Mouse (Mus musculus): ENCODE results near the gene Lmf2. TPM values are rescaled to one million over a fixed set of nuclear protein-coding genes. Genes with fewer than 3 reads are reported as not detected.
A peak's percentile ranks its signal among the peaks of the same experiment; 100 is the strongest.

The Lmf2 gene
- polyA plus RNA-seq, 1 experiment, result 84.4 TPM

DNA sequence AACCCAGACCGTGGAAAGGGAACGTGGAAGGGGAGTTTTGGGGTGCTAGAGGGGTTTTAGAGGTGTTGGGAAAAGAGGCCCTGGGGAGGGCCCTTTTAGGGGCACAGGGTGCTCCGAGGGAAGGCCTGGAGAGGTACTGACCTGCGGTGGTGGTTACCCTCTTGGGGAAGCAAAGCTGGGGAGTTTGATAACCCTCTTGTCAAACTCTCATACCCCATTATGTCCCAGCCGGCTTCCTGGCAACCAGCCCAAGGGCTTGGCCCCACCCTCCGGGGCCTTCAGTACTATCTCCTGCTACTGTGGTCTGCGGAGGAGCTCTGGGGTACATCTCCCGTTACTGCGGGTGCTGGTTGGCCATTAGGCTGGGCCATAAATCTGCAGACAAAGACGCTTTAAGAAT lies 24.0 kb upstream of the Lmf2 start:
- TF ChIP-seq POLR2A (IDR thresholded peaks at IDR 0.05; ENCODE audit: borderline replicate concordance, extremely low read depth, low read depth, low read length), result no peak
- no peak for TF ChIP-seq CTCF (IDR thresholded peaks at IDR 0.05; ENCODE audit: insufficient read depth, low read length)
- WGBS, result 19% methylated on average over 10 of the region's 10 CpGs
- Histone ChIP-seq H3K4me1 (ENCODE audit: control insufficient read depth, insufficient read depth, low read length) (no peaks in the 10 kb centered on the region), H3K4me3 (replicated peaks; ENCODE audit: extremely low read depth, low read depth, low read length) (no peak overlapping the region)
- DNase-seq, result no peak

DNA sequence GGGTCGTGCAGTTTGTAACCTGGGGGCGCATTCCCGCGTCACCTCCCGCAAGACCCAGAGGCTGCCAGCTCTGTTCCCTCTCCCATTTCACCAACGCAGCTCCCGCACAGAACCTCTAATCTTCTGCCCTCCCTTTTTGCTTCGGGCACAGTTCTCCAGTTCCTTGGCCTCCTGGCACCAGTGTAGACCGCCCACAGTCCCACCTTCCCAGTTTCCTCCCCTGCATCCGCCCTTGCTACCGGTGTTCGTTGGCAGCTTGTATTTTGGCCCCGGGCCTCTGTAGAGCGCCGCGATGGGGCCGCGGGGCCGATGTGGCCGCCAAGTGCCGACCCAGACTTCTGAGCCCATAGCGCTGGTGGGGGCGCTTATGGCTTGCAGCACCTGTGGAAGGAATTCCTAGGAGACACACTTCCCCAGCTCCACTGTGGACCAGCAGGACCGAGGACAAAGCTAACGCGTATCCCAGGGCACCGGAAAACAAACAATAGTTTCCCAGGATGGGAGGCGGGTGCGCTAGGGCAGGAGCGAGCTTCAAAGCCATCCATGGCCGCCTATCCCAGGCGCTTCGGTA lies 23.5 kb upstream of the Lmf2 start, which contains the start of gene Odf3b:
Gene Odf3b (minus strand): TSS at position 452 of the 571 bp plus-strand sequence.
- WGBS, result 2% methylated on average over 33 of the region's 33 CpGs
- Histone ChIP-seq H3K4me1 (ENCODE audit: control insufficient read depth, insufficient read depth, low read length) (peaks cover 2% of the 10 kb centered on the region; the same call in 1 of the 2 replicates), H3K4me3 (replicated peaks; ENCODE audit: extremely low read depth, low read depth, low read length) (peak within 1 kb of the TSS; percentile 45)
- TF ChIP-seq POLR2A (IDR thresholded peaks at IDR 0.05; ENCODE audit: borderline replicate concordance, extremely low read depth, low read depth, low read length) (no peak; the same call in 1 of the 2 replicates), CTCF (IDR thresholded peaks at IDR 0.05; ENCODE audit: insufficient read depth, low read length) (no peak)
- DNase-seq, result peak; percentile 44

DNA sequence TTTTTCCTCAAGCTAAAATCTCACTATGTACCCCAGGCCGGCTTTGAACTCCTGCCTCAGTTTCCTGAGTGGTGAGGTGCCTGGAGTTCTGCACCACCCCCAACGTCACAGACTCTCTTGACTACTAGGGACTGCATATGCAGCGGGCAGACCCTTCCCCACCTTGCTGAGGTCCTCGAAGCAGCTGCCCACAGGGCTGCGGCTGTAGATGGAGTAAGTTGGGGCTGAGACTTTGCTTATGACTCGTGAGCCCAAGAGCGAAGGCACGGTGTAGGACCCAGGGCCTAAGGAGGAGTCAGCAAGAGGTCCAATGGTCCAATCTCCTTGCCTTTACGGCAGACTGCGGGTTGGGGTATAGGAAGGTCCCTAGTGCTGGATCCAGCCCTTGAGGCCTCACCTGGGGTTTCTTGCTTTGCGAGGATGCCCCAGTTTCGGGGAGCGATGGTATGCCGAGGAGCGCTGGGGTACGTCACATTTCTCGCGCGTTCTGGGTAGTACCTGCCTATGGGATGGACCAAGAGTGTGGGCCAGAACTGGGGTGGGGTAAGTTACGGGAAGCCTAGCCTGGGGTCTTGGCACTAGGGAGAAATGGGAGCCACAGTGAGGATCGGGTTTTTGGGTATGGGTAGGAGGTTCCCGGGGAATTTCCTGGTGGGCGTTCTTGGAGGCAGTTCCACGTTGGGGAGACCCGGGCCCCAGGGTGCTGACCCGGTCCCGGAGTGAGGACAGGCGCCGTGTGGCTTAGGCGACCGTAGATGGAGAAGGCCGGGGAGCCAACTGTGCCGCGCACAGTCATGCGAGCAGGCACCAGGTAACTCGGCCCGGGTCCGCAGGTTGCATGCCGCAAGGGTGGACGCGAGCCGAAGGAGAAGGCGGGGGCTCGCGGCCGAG lies 22.7 kb upstream of the Lmf2 start:
- Histone ChIP-seq H3K4me1 (ENCODE audit: control insufficient read depth, insufficient read depth, low read length) (peaks cover 2% of the 10 kb centered on the region; the same call in 1 of the 2 replicates), H3K4me3 (replicated peaks; ENCODE audit: extremely low read depth, low read depth, low read length) (peak overlapping the region; percentile 45)
- WGBS, result 20% methylated on average over 46 of the region's 46 CpGs
- DNase-seq, result no peak
- TF ChIP-seq POLR2A (IDR thresholded peaks at IDR 0.05; ENCODE audit: borderline replicate concordance, extremely low read depth, low read depth, low read length) (peak; percentile 11; the same call in 1 of the 2 replicates), CTCF (IDR thresholded peaks at IDR 0.05; ENCODE audit: insufficient read depth, low read length) (no peak)

DNA sequence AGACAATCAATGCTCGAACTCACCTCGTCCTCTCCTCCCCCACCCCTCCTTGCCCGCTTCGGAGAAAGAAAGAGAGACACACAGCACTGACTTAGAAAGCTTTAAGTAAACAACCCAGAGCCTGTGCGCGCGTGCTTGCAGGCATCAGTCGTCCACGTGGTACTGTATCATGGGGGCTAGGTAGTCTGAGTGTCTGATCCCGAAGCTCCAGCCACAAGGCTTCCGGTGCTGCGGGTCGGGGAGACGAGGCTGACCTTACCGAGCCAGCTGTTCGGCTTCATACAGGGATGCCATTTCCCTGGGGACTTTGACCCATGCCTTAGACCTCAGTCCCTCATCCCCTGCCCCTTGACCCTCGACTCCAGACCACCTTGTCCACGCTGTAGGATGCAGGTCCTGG lies 21.9 kb upstream of the Lmf2 start:
- 16% methylated on average over 18 of the region's 18 CpGs for WGBS
- Histone ChIP-seq H3K4me3 (replicated peaks; ENCODE audit: extremely low read depth, low read depth, low read length) (no peak overlapping the region), H3K4me1 (ENCODE audit: control insufficient read depth, insufficient read depth, low read length) (peaks cover 7% of the 10 kb centered on the region)
- TF ChIP-seq CTCF (IDR thresholded peaks at IDR 0.05; ENCODE audit: insufficient read depth, low read length) (no peak), POLR2A (IDR thresholded peaks at IDR 0.05; ENCODE audit: borderline replicate concordance, extremely low read depth, low read depth, low read length) (no peak)
- DNase-seq, result no peak

DNA sequence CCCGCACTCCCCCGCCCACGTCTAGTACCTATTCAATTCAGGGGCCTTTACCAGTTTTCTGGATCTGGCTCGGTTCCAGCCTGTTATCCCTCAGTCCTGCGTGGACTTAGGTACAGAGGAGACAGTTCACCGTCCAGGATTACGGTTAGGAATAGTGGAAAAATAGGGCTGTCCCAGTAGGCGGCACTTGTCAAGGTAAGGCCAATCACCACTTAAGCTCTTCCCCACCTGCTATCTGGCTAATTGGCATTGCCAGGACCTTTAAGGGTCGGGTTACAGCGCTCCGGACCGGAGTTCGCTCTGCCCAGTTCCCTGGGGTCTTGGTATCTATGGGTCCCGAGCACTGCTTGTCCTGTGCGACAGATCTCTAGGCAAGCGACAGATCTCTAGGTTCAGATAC lies 21.5 kb upstream of the Lmf2 start, which contains the start of gene Tymp:
Gene Tymp (minus strand): TSS at position 83 of the 400 bp plus-strand sequence.
- TF ChIP-seq CTCF (IDR thresholded peaks at IDR 0.05; ENCODE audit: insufficient read depth, low read length) (no peak), POLR2A (IDR thresholded peaks at IDR 0.05; ENCODE audit: borderline replicate concordance, extremely low read depth, low read depth, low read length) (no peak)
- Histone ChIP-seq H3K4me1 (ENCODE audit: control insufficient read depth, insufficient read depth, low read length) (peaks cover 7% of the 10 kb centered on the region), H3K4me3 (replicated peaks; ENCODE audit: extremely low read depth, low read depth, low read length) (no peak within 1 kb of the TSS)
- WGBS, result 48% methylated on average over 16 of the region's 16 CpGs
- no peak for DNase-seq

DNA sequence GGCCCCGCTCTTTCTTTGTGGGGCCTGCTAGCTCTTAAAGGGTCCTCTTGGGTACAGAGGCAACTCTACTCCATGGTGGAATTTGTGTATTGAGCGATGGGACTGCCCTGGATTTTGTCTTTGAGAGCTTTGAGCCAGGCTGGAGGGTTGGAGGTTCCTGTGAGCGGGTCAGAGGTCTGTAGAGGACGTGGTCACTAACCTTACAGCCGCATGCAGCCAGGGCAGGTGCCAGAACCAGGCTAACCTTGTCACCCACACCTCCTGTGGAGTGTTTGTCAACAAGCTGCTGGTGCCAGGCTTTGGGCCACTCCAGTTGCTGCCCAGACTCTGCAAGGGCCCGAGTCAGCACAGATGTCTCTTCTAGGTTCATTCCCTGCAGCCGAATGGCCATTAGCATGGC lies 20.6 kb upstream of the Lmf2 start:
- peaks cover 7% of the 10 kb centered on the region for H3K4me1 ChIP-seq (ENCODE audit: control insufficient read depth, insufficient read depth, low read length)
- no peak overlapping the region for H3K4me3 ChIP-seq (replicated peaks; ENCODE audit: extremely low read depth, low read depth, low read length)
- 70% methylated on average over 7 of the region's 7 CpGs for WGBS

DNA sequence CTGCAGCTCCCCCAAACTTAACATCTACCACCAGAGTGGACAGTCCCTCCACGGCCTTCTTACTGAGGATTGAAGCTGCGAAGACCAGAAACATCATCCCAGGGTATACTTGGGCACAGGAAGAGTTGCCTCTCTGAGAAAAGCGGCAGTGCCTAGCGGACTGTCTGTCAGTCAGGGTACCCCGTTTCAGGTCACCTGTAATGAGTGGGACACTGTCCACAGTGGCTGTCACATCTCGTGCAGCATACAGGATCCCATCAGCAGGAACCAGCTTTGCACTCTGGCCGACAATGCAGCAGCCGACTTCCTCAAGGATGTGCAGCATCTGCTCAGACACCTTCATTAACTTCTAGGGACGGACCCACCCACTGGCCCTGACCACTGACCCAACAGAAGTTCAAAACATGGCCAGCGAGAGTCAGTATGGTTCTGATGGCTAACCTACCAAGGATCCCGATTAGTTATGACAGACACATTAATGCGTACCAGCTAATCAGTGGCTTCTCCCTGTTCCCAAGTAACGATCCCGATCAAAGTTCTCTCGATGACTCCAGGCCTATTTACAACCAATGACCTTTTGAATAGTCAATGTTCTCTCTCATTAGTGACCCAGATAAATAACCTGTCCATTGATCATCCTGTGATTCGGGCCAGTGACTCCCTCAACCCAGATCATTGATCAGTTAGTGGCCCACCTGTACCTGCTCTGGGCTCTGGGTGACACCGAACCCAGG lies 19.5 kb upstream of the Lmf2 start:
- TF ChIP-seq POLR2A (IDR thresholded peaks at IDR 0.05; ENCODE audit: borderline replicate concordance, extremely low read depth, low read depth, low read length) (no peak), CTCF (IDR thresholded peaks at IDR 0.05; ENCODE audit: insufficient read depth, low read length) (no peak)
- peaks cover 7% of the 10 kb centered on the region for H3K4me1 ChIP-seq (ENCODE audit: control insufficient read depth, insufficient read depth, low read length)
- no peak overlapping the region for H3K4me3 ChIP-seq (replicated peaks; ENCODE audit: extremely low read depth, low read depth, low read length)
- DNase-seq, result no peak
- 92% methylated on average over 17 of the region's 17 CpGs for WGBS

More for the DNA sequence above, 20.6 kb upstream of the Lmf2 start:
- TF ChIP-seq POLR2A (IDR thresholded peaks at IDR 0.05; ENCODE audit: borderline replicate concordance, extremely low read depth, low read depth, low read length), result no peak
- no peak for DNase-seq

DNA sequence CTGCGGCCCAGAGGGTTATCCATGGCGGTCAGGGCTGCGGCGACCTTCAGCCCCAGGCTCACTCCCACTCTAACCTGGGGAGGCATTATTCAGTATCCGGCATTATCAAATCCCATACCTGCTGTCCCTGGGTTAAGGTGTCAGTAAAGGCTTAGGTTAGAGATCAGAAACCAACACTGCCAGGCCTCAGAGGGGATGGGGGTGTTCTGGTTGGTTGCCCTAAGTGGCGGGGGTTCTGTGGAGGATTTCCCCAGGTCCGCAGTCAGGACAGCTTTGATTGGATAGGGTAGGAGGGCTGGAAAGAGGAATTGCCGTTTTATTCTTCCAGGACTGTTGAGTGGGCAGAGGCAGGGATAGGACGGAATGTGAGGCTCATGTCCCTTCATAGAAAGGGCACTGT lies 18.9 kb upstream of the Lmf2 start:
- whole genome bisulfite sequencing, result 49% methylated on average over 9 of the region's 9 CpGs
- TF ChIP-seq CTCF (IDR thresholded peaks at IDR 0.05; ENCODE audit: insufficient read depth, low read length) (no peak), POLR2A (IDR thresholded peaks at IDR 0.05; ENCODE audit: borderline replicate concordance, extremely low read depth, low read depth, low read length) (no peak)
- Histone ChIP-seq H3K4me3 (replicated peaks; ENCODE audit: extremely low read depth, low read depth, low read length) (peak overlapping the region; percentile 42), H3K4me1 (ENCODE audit: control insufficient read depth, insufficient read depth, low read length) (peaks cover 7% of the 10 kb centered on the region)
- no peak for DNase-seq

DNA sequence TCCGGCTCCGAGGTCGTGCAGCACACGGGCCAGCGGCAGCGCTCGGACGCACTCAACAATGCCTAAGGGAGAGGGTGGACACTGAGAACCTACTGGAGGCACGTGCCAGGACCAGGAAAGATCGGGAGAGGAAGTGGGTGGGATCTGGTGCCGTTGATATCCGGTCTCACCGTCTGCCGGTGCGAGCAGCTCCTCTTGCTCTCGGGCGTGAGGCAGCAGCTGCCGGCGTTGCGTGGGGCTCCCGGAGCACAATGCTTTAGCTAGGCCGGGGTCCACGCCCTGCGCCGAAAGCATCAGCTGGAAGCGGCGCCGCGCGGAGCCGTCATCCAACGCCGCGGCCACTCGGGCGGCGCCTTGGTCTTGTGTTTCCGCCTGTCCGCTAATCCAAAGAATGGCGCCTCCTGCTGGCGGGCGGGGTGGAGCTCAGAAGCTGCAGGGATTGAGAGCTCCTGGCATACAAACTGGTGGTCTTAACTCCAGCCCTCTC lies 18.3 kb upstream of the Lmf2 start, which contains the start of gene Sco2:
Gene Sco2 (minus strand): TSS at position 85 of the 487 bp plus-strand sequence.
- H3K4me1 ChIP-seq (ENCODE audit: control insufficient read depth, insufficient read depth, low read length), result peaks cover 7% of the 10 kb centered on the region
- TF ChIP-seq CTCF (IDR thresholded peaks at IDR 0.05; ENCODE audit: insufficient read depth, low read length) (peak; percentile 67), POLR2A (IDR thresholded peaks at IDR 0.05; ENCODE audit: borderline replicate concordance, extremely low read depth, low read depth, low read length) (peak; percentile 87)
- peak; percentile 94 for DNase-seq
- peak within 1 kb of the TSS; percentile 85 for H3K4me3 ChIP-seq (replicated peaks; ENCODE audit: extremely low read depth, low read depth, low read length)
- WGBS, result under 1% methylated on average over 42 of the region's 42 CpGs

Data from lung, adult 2 months (tissue).